ENCODE assay signal across 9 mouse cellular contexts in genomic region chr19:47253053-47253628, GRCm38 (mm10).
DNase-seq lines count a peak whose midpoint lies in the region; ATAC-seq and TF ChIP-seq lines count a peak whose summit lies in the region.
"Had no signal": no experiment of that assay in that cellular context is flagged by ENCODE, and none has a peak within 500 bp of the region (broad histone marks: within the 10 kb centered on the region; RNA-seq: fewer than 3 reads in every experiment).

No protein-coding gene starts in this region.

- no peak for TF ChIP-seq POLR2A in kidney, adult 2 months (IDR thresholded peaks at IDR 0.05; ENCODE audit: low read depth, low read length)

- no peak for DNase-seq in kidney, adult 2 months
- no peak for DNase-seq in kidney, postnatal 14 days
- peak; percentile 61 for DNase-seq in brain, adult 2 months (ENCODE audit: low read depth, low spot score)
- peak; percentile 30 for DNase-seq in hindbrain, embryonic 10.5 days (ENCODE audit: low spot score)
- DNase-seq in adipocyte (ENCODE audit: low spot score), result no peak
- DNase-seq in frontal cortex, postnatal 14 days (ENCODE audit: low spot score in 2 of 2), result no peak

- H3K9me3 ChIP-seq in hindbrain, embryonic 10.5 days, result no peaks in the 10 kb centered on the region
- H3K9me3 ChIP-seq in midbrain, embryonic 12.5 days, result no peaks in the 10 kb centered on the region

- H3K9ac ChIP-seq in midbrain, embryonic 12.5 days (replicated peaks), result no peak overlapping the region

- H3K4me3 ChIP-seq in kidney, adult 2 months (ENCODE audit: insufficient read depth, low read depth, low read length), result peak overlapping the region; percentile 10; the same call in 1 of the 2 replicates
- H3K4me3 ChIP-seq in hindbrain, embryonic 10.5 days, result peak overlapping the region; percentile 48
- H3K4me3 ChIP-seq in midbrain, embryonic 12.5 days, result peak overlapping the region; percentile 40

- 3% methylated on average over 89 of the region's 90 CpGs for WGBS in kidney, adult 2 months
- 5% methylated on average over 90 of the region's 90 CpGs for WGBS in hindbrain, embryonic 10.5 days
- 5% methylated on average over 90 of the region's 90 CpGs for WGBS in midbrain, embryonic 12.5 days

- no peaks in the 10 kb centered on the region for H3K36me3 ChIP-seq in kidney, adult 2 months (ENCODE audit: control insufficient read depth, insufficient read depth, low read length)
- H3K36me3 ChIP-seq in hindbrain, embryonic 10.5 days, result no peaks in the 10 kb centered on the region
- H3K36me3 ChIP-seq in midbrain, embryonic 12.5 days, result no peaks in the 10 kb centered on the region

- no peak for TF ChIP-seq CTCF in kidney, adult 2 months (conservative IDR thresholded peaks at IDR 0.05; ENCODE audit: insufficient read depth, insufficient read length, low read depth, low read length)

- ATAC-seq in midbrain, embryonic 12.5 days (ENCODE audit: low FRiP score, low read depth), result no peak
- no peak for ATAC-seq in activated CD4-positive, CD25-positive, alpha-beta regulatory T cell, adult 4 months

- no peaks in the 10 kb centered on the region for H3K27me3 ChIP-seq in kidney, adult 2 months (replicated peaks; ENCODE audit: control insufficient read depth, insufficient read depth, low read length)
- H3K27me3 ChIP-seq in hindbrain, embryonic 10.5 days (ENCODE audit: insufficient read depth, poor library complexity, severe bottlenecking), result peaks cover 68% of the 10 kb centered on the region
- H3K27me3 ChIP-seq in midbrain, embryonic 12.5 days, result peaks cover 55% of the 10 kb centered on the region

- H3K27ac ChIP-seq in kidney, adult 2 months (ENCODE audit: insufficient read depth, low read depth, low read length), result no peak overlapping the region
- peak overlapping the region; percentile 50; the same call in 1 of the 2 replicates for H3K27ac ChIP-seq in hindbrain, embryonic 10.5 days
- H3K27ac ChIP-seq in midbrain, embryonic 12.5 days (replicated peaks), result no peak overlapping the region
- H3K27ac ChIP-seq: macrophage had no signal

- H3K4me2 ChIP-seq in midbrain, embryonic 12.5 days (replicated peaks), result peak overlapping the region; percentile 54

- H3K4me1 ChIP-seq in kidney, adult 2 months (ENCODE audit: control insufficient read depth, insufficient read depth, low read length), result no peaks in the 10 kb centered on the region
- peaks cover 35% of the 10 kb centered on the region for H3K4me1 ChIP-seq in hindbrain, embryonic 10.5 days (replicated peaks)
- peaks cover 12% of the 10 kb centered on the region for H3K4me1 ChIP-seq in midbrain, embryonic 12.5 days

Comparison
In these comparisons a context has a peak if more than half of its experiments do, and no peak if none do; other contexts are left out.
1. DNase-seq: peak in brain, adult 2 months (single experiment) and hindbrain, embryonic 10.5 days (single experiment); none in kidney, adult 2 months (single experiment), kidney, postnatal 14 days (single experiment), adipocyte (single experiment) and frontal cortex, postnatal 14 days (0 of 2).
2. Peak in every context shown above with its lines, with median percentiles within 50 percentile points of each other: H3K4me3 ChIP-seq.